Mouse (Mus musculus) left cerebral cortex, adult 18-20 months (tissue): ENCODE measurements at regions not wholly inside any gene's neighbourhood (a gene's known extent, or its start where the extent isn't known, plus 50 kb on each side); places are given as distances from the start of the nearest gene placed in this dataset.

Experiments
- DNase-seq, 2 experiments: peaks; one replicate each; pipeline ENCODE4 v3.0.0; 2021 to 2022; ENCODE audit warnings: low spot score in 2 of 2, mixed read lengths in 1 of 2

DNA sequence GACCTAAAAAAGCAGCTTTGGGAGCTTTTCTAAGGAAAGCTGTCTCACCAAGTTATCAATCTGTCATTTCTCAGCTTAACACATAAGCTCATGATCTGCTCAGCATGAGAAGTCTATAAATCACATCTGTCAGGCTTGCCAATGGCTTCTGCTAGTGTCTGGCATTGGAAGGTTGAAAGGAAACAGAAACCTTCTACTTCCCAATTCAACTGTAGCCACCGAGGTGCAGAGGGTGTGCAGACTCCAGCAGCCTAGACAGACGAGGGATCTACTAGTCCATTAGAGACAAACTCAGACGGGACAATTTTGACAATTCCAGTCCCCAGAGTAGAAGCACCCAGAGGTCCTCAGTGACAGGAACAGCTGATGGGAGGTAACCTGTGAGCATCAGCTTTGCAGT lies 103.0 kb downstream of the Nab1 start:
- DNase-seq: no peak

DNA sequence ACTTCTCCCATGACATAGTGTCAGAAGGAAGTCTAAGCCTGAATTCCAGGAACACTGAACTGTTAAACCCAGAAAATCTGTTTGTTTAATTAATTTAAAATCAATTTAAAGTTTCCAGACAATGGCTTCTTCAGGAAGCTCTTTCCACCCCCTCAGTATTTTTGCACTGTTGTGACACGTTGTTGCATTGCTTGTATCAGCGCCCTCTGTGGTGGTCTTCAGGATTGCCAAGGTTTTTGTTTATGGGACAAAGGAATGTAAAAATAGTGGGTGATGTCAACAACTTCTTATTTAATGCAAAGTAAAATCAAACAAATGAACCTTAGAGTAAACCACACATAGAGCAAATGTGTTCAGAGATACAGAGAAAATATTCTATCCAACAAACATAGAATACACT lies 107.5 kb downstream of the Nab1 start:
- no peak for DNase-seq

DNA sequence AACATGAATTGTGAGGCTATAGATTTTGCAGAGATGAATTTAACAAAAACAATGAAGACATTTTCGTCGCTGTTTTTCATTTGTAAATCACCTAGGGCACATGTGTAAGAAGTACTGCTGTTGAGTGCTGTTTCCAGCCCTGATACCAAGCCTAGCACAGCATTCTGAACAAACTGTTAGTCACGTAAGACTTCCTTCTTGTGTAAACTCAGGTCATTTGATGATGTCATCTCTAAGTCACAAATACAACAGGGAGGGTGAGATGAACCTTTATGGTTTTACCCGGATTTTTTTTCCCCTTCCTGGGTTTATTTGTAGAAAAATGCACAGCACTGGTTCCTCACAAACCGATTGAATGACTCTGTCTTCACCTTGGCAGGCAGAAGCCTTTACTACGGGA lies 111.6 kb downstream of the Nab1 start:
- DNase-seq: no peak

DNA sequence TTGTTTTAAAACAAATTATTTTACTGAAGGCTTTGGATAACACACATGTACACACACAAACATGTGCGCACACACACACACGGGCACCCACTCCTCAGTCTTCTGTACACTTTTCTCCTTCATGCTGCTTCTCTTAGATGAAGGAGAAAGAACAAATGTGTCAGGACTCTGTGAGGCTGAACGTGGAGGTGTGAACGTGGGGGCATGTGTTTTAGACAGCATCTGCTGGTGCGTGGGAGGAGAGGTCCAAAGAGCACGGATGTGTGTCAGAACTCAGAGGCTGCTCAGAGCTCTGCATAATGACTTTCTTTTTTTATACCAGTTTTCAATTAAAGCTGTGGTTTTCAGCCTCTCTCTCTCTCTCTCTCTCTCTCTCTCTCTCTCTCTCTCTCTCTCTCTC lies 112.4 kb downstream of the Nab1 start:
- peak; percentile 38 to 66 for DNase-seq

DNA sequence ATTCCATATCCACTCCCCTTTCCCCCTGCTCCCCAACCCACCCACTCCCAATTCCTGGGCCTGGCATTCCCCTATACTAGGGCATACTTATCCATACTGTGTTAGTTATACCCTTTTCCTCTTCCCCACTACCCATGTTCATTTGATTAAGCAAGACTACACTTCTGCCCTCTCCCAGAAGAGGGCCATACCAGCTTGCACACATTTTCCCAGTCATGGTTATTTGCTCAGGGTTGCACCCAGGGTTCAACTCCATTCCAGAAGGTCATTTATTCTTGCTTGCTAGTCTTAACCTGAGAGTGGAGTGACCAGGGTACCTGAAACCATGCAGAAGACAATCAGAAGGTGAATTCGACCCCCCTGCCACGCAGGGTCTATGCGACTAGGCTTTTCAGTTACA lies 113.4 kb downstream of the Nab1 start:
- no peak for DNase-seq

DNA sequence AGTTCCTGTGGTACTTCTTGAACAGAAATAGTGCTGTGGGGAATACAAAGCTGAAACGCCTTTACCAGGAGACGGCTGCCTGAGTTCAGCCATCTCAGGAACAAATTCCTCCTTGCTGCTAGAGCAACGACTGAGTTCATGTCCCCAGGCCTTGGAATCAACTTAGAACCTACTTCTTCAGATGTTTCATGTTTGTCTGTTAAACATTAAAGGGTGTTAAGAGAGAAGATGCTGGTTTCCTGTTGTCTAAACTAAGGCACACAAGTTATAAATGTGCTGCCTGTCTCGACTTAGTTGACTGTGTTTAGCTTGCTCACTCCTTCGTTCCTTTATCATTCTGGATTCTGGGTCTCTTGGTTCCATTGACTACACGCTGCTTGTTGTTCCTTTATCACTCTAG lies 125.2 kb downstream of the Nab1 start:
- DNase-seq: no peak

DNA sequence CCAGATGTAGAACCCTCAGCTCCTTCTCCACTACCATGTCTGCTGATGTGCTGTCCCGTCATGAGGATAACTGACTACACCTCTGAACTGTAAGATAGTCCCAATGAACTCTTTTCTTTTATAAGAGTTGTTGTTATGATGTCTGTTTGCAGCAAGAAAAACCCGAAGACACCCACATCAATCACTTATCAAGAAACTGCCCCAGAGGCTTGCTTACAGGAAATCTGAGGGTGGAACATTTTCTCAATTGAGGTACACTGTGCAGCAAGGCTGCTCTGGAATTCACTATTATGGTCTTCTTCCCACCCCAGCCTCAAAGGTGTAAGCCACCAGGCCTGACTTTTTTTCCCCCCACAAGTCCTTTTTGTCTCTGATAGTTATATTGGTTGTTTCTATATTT lies 125.8 kb downstream of the Nab1 start:
- DNase-seq: no peak

DNA sequence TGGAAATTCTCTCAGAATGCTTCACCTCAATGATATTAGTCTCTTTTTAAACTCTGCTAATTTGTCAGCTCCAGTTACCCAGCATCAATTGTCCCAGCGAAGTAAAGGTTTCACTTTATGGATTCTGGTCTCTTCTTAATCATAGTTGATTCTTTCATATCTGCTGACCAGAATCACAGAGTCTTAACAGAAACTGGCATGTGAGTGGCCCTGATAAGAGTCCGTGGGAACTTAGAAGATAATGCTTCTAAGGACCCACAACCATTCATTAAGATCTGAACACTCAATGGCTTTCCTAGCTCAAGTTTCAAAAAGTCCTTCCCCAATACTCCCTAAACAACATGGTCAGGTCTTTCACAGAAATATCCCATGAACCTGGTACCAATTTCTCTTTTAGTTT lies 126.7 kb downstream of the Nab1 start:
- DNase-seq: no peak

DNA sequence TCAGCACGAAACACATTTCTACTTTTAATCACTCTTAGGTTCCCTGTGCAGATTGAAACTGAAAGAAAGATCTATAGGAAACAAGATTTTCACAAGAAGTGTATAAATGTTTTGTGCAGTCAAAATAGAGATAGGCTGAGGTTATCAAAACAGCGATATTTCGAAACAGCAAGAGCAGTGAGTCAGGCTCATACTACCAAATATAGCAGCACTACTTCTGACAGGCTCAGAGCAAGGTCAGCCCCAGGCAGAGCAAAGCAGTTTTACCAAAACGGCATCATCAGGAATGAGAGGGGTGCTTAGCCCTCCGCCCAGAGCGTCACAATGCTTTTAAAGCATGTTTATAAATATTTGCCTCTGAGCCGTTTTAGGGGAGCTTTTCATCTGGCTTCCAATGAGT lies 133.4 kb upstream of the Gls start:
- no peak for DNase-seq

DNA sequence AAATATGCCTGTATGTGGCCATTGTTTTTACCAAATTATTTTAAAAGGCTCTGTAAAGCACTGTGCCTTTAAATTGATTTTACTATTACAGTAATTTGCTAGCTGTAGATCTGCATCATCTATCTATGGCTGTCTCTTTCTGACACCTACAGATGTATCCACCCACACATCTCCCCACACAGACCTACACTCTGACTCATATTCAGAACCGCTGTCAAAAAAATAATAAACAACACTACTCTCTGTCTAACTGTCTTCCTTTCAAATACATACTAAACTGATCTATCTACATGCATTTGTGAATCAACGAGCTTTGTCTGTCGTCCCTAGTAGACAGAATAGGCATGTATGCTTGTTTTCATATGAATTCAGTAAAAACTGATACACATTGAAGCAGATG lies 130.6 kb upstream of the Gls start:
- DNase-seq: no peak

DNA sequence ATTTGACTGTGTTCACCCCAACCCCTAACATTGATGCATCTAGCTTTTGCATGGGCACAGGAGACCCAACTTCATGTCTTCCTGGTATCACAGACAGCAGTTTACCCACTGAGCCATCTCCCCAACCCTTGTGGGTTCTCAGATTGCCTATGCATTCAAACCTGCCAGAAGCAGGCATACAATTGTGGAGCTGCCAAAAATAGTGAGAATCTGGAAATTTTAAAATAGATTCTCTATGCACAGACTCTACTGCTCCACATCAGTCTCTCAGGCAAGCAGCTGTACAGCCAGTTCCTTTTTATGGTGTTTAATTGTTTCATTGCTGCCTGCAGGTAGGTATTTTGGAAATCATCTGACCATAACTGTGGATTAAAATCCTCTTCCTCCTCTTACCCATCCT lies 129.9 kb upstream of the Gls start:
- DNase-seq: no peak

DNA sequence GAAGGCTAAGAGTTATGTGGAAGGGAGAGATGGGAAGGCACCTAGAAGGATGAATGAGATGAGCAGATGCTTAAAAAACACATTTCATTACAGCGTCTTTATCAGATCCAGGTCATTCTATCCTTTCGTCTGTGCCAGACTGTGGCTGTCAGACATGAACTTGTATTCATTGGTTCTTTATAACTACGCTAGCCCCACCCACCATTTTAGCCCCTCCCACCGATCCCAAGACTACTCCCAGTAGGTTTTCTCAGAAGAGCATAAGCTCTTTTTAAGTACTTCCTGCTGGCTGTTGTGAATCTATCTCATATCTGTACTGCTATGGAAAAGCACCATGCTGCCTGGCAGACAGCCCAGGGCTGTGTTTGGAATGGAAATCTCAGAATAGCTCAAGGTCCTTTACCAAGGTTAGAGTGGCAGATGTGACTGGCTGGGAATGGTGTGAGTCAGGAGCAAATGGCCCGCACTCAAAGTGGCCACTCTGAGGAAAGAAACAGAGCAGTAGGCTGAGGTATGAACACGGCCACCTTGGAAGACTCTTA lies 121.1 kb upstream of the Gls start:
- peak; percentile 23 to 49 for DNase-seq

DNA sequence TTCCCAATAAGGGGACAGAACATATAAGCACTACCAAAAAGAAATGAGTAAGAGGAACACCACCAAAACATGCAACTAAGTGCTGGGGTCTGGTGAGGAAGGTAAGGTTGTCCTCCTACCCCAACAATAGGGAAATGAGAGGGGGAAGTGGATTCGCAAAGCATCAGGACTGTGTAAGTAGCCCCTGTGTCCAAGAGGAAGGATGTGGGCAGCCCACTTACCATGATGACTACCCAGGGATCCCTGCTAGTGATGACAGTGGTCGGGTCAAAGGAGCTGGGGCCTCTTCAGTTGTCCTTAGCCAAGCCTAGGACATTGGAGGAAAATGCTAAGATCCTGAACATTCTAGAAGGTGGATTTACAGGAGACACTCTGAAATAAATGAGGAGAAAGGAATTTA lies 109.1 kb upstream of the Gls start:
- no peak for DNase-seq

DNA sequence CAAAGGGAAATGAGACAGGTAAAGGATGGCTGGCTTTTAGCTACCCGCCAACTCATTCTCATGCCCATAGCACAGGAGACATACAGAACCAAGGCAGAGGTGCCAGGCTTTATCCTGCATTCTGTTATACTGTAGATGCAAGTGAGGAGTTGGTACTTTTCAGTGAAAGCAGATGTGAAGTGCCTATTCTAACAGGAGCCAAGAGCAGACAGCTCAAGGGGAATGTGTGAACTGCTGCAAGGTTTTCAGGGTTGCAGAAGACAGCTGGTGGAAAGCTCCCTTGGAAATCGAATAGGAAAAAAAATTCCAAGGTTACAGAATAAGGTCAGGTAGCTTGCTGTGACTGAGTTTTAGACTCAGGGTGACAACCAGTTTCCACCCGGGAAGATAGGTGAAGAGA lies 105.7 kb upstream of the Gls start:
- DNase-seq: no peak

DNA sequence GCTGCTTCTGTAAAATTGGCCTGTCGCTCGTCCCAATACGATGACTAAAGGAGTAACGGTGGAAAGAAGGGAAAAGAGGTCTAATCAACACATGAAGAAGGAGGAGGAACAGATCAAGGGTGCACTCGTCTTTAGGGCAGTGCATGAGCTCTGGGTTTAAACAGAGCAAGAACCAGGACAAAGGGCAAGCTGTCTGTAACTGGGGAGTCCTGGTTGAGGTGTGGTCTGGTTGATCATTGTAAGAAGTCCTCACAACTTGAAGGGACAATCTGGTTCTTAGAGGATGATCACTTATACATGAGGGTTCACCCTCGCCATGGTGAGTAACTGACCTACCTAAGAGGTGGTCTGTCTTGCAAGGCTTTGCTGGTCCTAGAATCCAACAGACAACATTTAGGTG lies 105.2 kb upstream of the Gls start:
- DNase-seq: no peak

DNA sequence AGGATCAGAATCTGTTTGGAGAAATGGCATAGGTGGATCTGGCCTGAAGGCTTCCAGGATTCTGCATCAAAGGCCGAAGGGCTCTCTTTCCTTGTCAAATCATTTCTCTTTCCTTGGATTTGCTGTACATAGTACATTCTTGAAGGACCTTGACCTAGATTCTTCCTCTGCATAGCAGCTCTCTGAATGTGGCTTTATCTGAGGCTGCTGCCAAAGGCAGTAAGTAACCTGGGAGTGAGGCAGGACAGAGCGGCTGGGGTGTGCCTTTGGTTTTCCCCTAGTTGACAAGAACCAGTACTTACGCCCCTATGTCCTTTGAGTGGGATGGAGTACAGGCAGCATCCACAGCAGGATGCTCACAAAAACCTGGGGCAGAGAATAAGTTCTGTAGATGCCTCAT lies 103.7 kb upstream of the Gls start:
- no peak for DNase-seq

DNA sequence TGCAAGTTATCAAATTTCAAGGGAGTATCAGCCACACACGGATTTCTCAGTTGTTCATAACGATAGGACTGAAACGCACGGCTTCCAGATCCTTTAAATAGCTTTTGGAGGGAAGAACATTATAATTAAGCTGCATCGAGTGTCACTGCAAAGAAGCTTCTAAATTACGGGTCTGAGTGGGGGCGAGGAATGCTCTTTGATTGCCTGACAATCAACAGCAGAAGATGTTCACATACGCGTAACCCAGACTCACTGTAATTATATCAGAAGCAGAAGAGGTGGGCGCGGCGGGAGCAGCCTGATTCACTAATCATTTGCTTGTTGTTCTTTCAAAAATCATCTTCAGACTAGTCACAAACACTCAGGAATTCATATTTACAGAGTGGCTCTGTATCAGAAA lies 99.0 kb upstream of the Gls start:
- peak; percentile 5 to 6 for DNase-seq

DNA sequence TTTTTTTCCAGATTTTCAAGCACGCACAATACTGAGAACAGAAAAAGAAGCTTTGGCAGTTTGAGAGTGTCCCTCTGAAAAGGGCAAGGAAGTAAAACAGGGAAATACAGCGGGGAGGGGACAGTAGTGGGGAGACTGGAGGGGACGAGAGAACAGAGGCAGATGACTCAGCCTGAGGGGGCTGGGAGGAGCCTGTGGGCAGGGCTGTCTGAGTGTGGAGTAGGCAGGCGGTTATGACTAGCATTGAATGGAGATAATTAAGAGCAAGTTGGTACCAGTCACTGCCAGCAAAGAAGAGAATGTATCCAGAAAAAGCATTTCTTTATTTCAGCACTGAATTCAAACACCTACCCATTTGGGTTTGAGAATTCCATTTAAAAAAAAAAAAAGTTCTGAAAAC lies 98.4 kb upstream of the Gls start:
- DNase-seq: peak; percentile 75 to 81

DNA sequence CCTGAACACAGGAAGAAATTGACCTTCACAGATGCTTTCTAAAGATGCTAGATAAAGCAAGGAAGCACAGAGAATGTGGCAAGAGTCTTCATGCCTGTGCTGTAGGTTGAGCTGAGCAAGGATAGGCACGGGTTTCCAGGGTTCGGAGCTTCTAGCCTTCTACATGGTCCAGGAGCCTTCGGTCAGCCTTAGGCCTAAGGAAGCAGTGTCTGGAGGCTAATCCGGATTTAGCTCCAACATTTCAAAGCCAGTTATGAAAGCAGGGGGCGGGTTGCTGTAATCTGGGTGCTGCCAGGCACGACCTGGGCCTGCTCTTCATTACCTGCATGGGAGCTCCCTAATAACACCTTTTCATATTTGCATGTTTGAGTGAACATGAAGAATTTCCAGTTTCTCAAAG lies 97.5 kb upstream of the Gls start:
- DNase-seq: no peak

DNA sequence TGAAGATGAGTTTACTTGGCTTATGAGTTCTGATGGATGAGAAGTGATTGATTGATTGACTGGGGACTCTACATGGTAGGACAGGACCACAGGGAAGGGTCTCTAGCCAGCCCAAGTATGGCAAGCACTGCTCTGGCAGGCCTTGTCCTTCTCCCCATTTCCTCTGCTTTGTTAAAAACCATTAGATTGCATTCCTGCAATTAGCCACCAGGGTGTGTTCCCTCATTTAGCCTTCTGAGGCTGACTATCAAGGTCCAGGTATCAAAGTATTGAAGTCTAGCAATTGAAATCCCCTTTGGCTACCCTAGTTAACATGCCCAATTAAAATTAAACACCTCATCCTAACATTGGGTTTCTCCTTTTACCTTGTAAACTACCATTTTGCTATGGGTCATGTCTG lies 95.5 kb upstream of the Gls start:
- no peak for DNase-seq

DNA sequence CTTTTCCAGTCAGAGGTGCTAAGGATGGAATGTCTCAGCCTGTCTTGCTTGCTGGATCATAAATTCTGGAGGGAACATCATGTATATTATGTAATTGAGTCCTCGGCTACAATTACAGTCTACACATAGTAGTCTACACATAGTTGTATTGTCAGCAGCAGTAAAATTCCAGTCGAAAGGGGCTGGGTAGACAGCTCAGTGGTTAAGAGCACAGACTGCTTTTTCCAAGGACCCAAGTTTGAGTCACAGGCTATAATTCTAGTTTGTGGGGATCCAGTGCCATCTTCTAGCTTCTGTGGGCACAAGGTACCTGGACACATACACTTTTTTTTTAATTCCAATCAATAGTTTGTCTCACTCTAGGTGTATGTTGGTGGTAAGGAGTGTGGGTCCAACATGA lies 91.3 kb upstream of the Gls start:
- DNase-seq: no peak

DNA sequence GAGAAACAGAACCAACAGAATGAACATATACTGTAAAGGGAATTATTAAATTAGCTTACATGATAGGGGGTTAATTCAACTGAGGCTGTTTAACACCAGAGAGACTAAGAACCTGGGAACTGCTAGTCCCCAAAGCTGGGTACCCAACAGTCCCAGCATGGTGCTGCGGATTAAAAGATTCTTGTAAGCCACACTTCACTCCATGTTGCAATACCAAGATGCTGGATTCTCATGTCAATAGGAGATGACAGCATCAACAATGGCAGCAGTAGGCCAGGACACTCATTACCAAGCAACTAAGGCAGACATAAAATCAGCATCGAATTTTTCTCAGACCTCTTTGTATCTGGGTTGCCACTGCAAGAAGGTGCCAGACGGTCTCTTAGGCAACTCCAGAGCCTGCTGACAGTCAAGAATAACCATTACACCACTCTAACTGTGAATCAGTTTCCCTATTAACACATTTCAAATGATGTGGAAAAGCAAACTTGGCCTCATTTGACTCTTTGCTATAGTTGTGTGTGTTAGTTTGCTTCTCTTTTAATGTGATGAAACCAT lies 79.1 kb upstream of the Gls start:
- DNase-seq: no peak

DNA sequence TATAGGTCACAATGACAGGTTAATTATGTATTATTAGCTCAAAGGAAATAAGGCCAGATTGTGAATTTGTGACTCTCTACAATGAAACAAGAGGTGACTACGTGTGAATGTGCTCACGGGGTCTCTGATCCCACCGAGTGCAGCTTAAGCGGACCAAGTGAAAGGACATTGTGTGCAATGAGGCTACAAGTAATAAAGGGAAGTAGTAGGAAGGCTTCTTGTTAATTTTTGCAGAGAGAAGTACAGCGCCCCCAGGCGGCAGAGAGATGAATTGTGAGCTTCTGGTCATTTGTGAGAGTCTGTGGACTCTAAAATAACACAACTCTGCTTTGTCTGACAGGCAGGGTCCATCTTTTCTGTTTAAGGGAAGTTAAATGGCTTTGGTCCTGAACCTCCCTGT lies 73.9 kb upstream of the Gls start:
- no peak for DNase-seq
